9 mouse cellular contexts compared by ENCODE assay signal in genomic region chr4:148008412-148008811, GRCm38 (mm10). TPM values are rescaled to one million over a fixed set of nuclear protein-coding genes. Genes with fewer than 3 reads are reported as not detected.
A peak's percentile ranks its signal among the peaks of the same experiment; 100 is the strongest.
DNase-seq lines count a peak whose midpoint lies in the region; ATAC-seq lines count a peak whose summit lies in the region.
"Had no signal": no experiment of that assay in that cellular context is flagged by ENCODE, and none has a peak within 500 bp of the region (broad histone marks: within the 10 kb centered on the region; RNA-seq: fewer than 3 reads in every experiment).

No protein-coding gene starts in this region.

- WGBS in kidney, embryonic 15.5 days: 79% methylated on average over 4 of the region's 4 CpGs
- 75% methylated on average over 4 of the region's 4 CpGs for WGBS in intestine, embryonic 16.5 days

- H3K4me2 ChIP-seq in kidney, embryonic 15.5 days: no peak overlapping the region
- H3K4me2 ChIP-seq in intestine, embryonic 16.5 days (ENCODE audit: low read depth, low read length): no peak overlapping the region
- H3K4me2 ChIP-seq: limb, embryonic 13.5 days; stomach, embryonic 15.5 days had no signal

- H3K4me1 ChIP-seq in kidney, embryonic 15.5 days: no peaks in the 10 kb centered on the region
- no peaks in the 10 kb centered on the region for H3K4me1 ChIP-seq in intestine, embryonic 16.5 days (ENCODE audit: control insufficient read depth, insufficient read depth, low read length)
- H3K4me1 ChIP-seq: limb, embryonic 13.5 days; stomach, embryonic 15.5 days had no signal

- no peaks in the 10 kb centered on the region for H3K9me3 ChIP-seq in kidney, embryonic 15.5 days (replicated peaks)
- H3K9me3 ChIP-seq in intestine, embryonic 16.5 days (ENCODE audit: control insufficient read depth, low read length): no peaks in the 10 kb centered on the region
- H3K9me3 ChIP-seq: limb, embryonic 13.5 days; stomach, embryonic 15.5 days had no signal

- H3K9ac ChIP-seq in kidney, embryonic 15.5 days: no peak overlapping the region
- H3K9ac ChIP-seq in intestine, embryonic 16.5 days (ENCODE audit: low read depth, low read length): no peak overlapping the region
- H3K9ac ChIP-seq: limb, embryonic 13.5 days; stomach, embryonic 15.5 days had no signal

- H3K27ac ChIP-seq in kidney, embryonic 15.5 days: no peak overlapping the region
- H3K27ac ChIP-seq in intestine, embryonic 16.5 days (ENCODE audit: low read length): no peak overlapping the region
- H3K27ac ChIP-seq: limb, embryonic 13.5 days; stomach, embryonic 15.5 days had no signal

- no peaks in the 10 kb centered on the region for H3K27me3 ChIP-seq in kidney, embryonic 15.5 days
- no peaks in the 10 kb centered on the region for H3K27me3 ChIP-seq in intestine, embryonic 16.5 days (replicated peaks; ENCODE audit: control insufficient read depth, insufficient read depth, low read length)
- H3K27me3 ChIP-seq: limb, embryonic 13.5 days; stomach, embryonic 15.5 days had no signal

- no peak overlapping the region for H3K4me3 ChIP-seq in kidney, embryonic 15.5 days (replicated peaks)
- no peak overlapping the region for H3K4me3 ChIP-seq in intestine, embryonic 16.5 days (ENCODE audit: low read length)
- H3K4me3 ChIP-seq: limb, embryonic 13.5 days; stomach, embryonic 15.5 days had no signal

- peaks cover 89% of the 10 kb centered on the region for H3K36me3 ChIP-seq in kidney, embryonic 15.5 days
- peaks cover 25% of the 10 kb centered on the region for H3K36me3 ChIP-seq in intestine, embryonic 16.5 days (ENCODE audit: control insufficient read depth, insufficient read depth, low read length)

- intact Hi-C loops in left cerebral cortex, postnatal 36 days (cut with DNase I): loop anchor here (2.0 kb wide), 1 partner anchor 56 kb away; no protein-coding TSS in a partner anchor

- ATAC-seq in kidney, embryonic 15.5 days (replicated peaks; ENCODE audit: low FRiP score): no peak
- ATAC-seq in intestine, embryonic 16.5 days: 0 out of 2 replicates have a peak, but pooled peaks have one; percentile 36

- peak; percentile 66 for DNase-seq in kidney, adult 18-20 months
- peak; percentile 60 for DNase-seq in MN1 (ENCODE audit: low spot score)
- peak; percentile 42 to 64 for DNase-seq in cerebellum, postnatal 14 days
- DNase-seq in left cerebral cortex, postnatal 36 days (ENCODE audit: low spot score in 2 of 2): peak; percentile 61 to 62
- peak; percentile 50 for DNase-seq in retina, postnatal 1 day

RNA-seq across cellular contexts. Expression of gene Nppa, which starts 7.9 kb away (rescaled TPM):
- polyA plus RNA-seq in kidney, embryonic 15.5 days (2015; fragmentation: Nextera tagmentation; extraction: Ambion mirVana): 0.31 TPM in 1 of 2 replicates, not detected in the other
- polyA plus RNA-seq in intestine, embryonic 16.5 days (2015; fragmentation: Nextera tagmentation; extraction: Ambion mirVana): 0.22 and 0.51 TPM in 2 replicates
- not detected for total RNA-seq in left cerebral cortex, postnatal 36 days (2021)
- polyA plus RNA-seq: limb, embryonic 13.5 days had no signal

RNA-seq across cellular contexts. Expression of gene Nppb, which starts 22.8 kb away (rescaled TPM):
- polyA plus RNA-seq in kidney, embryonic 15.5 days (2015; fragmentation: Nextera tagmentation; extraction: Ambion mirVana): not detected in 2 replicates
- not detected in 2 replicates for polyA plus RNA-seq in intestine, embryonic 16.5 days (2015; fragmentation: Nextera tagmentation; extraction: Ambion mirVana)
- not detected for total RNA-seq in left cerebral cortex, postnatal 36 days (2021)
- polyA plus RNA-seq: limb, embryonic 13.5 days; stomach, embryonic 15.5 days had no signal

RNA-seq across cellular contexts. Expression of gene Clcn6, which starts 30.2 kb away (rescaled TPM):
- polyA plus RNA-seq in kidney, embryonic 15.5 days (2015; fragmentation: Nextera tagmentation; extraction: Ambion mirVana): 6.4 and 6.6 TPM in 2 replicates
- polyA plus RNA-seq in intestine, embryonic 16.5 days (2015; fragmentation: Nextera tagmentation; extraction: Ambion mirVana): 4.5 TPM in 2 replicates
- 10 to 100 TPM; 77.1 to 79.7 TPM for total RNA-seq in left cerebral cortex, postnatal 36 days (2021)

RNA-seq across cellular contexts. Expression of gene Mthfr, which starts 30.5 kb away (rescaled TPM):
- polyA plus RNA-seq in kidney, embryonic 15.5 days (2015; fragmentation: Nextera tagmentation; extraction: Ambion mirVana): 23.6 and 24.1 TPM in 2 replicates
- polyA plus RNA-seq in intestine, embryonic 16.5 days (2015; fragmentation: Nextera tagmentation; extraction: Ambion mirVana): 14.3 and 19.4 TPM in 2 replicates
- total RNA-seq in left cerebral cortex, postnatal 36 days (2021): 10 to 100 TPM; 26.6 to 38.0 TPM
